Mouse (Mus musculus) cerebellum, adult 2 months (tissue): ENCODE measurements at regions not wholly inside any gene's neighbourhood (a gene's known extent, or its start where the extent isn't known, plus 50 kb on each side); places are given as distances from the start of the nearest gene placed in this dataset.

Experiments used
- CTCF ChIP-seq: fragments of 200-500 bp; IDR thresholded peaks from 2 replicates; pipeline ENCODE4 v1.5.1; 2011; ENCODE audit warnings: low read depth, mild to moderate bottlenecking, control low read depth, low read length, moderate library complexity, borderline replicate concordance; ENCODE audit not compliant: insufficient read depth
- POLR2A ChIP-seq: fragments of 200-500 bp; IDR thresholded peaks from 2 replicates; pipeline ENCODE4 v1.6.1; 2011; ENCODE audit warnings: low read length, control low read depth, borderline replicate concordance; ENCODE audit not compliant: insufficient read depth

DNA sequence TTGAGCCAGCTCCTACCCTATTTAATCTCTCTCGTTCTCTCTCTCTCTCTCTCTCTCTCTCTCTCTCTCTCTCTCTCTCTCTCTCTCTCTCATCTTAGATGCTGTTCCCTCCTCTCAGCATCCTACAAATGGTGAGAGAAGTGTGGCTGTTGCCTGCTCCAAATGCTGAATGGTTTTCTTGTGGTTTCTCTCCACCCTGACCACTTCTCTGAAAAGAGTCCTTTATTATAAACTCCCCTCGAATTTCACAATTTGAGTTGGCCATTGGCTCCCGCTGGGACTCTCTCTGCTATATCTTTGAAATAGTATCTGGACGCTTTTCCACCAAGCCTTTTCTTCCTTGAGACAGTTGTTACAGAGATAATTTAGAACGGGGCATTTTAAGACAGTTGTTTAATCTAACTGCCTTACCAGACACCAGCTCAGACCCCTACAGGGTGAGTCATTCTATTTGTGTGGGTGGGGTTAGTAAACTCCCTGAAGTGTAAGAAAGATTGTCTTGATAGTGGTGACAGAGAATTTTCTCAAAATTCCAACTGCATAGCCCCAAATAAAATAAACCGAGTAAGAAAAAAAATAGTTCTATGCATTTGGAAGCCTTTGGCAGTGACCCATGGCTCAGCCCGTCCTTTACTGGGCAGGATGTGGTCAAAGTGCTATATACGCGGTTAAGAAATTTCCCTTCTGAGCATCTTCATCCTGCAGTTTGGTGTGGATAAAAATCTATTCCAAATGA lies 58.7 kb upstream of the Ado start:
- TF ChIP-seq CTCF: no peak
- TF ChIP-seq POLR2A: no peak
